Mouse (Mus musculus): ENCODE data around the gene Dusp8.

GRCm38 (mm10) chr7:142059024-142059423 lies 36.6 kb downstream of the Dusp8 start:
- TF ChIP-seq POLR2A (IDR thresholded peaks at IDR 0.05; ENCODE audit: low read depth, low read length) (no peak), CTCF (IDR thresholded peaks at IDR 0.05; ENCODE audit: extremely low read depth, insufficient read length, insufficient replicate concordance, low read depth, low read length) (no peak)

All from small intestine, adult 2 months (tissue).